Mouse (Mus musculus) limb, embryonic 10.5 days (tissue): ENCODE results near the gene Gm29735. TPM values are rescaled to one million over a fixed set of nuclear protein-coding genes. Genes with fewer than 3 reads are reported as not detected.
"Not testable (repeated sequence)": the region's sequence is repeated elsewhere in the genome, so short reads cannot be mapped to it uniquely, and the experiment has no call there.

Experiments
- DNase-seq: peaks from one replicate; pipeline ENCODE4 v3.0.0-alpha.2; 2017; ENCODE audit warnings: low spot score
- H3K27ac ChIP-seq: fragments of 300-500 bp; sonication (generic); 2 replicates; pipeline ENCODE4 v1.5.1; 2016; ENCODE audit warnings: mild to moderate bottlenecking
- H3K27me3 ChIP-seq: fragments of 300-500 bp; sonication (generic); 2 replicates; pipeline ENCODE4 v1.6.1; 2016; ENCODE audit warnings: low read depth, mild to moderate bottlenecking; ENCODE audit not compliant: poor library complexity, severe bottlenecking
- H3K36me3 ChIP-seq: fragments of 300-500 bp; sonication (generic); 2 replicates; pipeline ENCODE4 v1.6.1; 2016; ENCODE audit warnings: mild to moderate bottlenecking, moderate library complexity
- H3K4me1 ChIP-seq: fragments of 300-500 bp; sonication (generic); 2 replicates; pipeline ENCODE4 v1.6.1; 2016
- H3K4me3 ChIP-seq: fragments of 300-500 bp; sonication (generic); 2 replicates; pipeline ENCODE4 v1.5.1; 2016; ENCODE audit warnings: mild to moderate bottlenecking, moderate library complexity
- H3K9me3 ChIP-seq: fragments of 300-500 bp; sonication (generic); replicated peaks from 2 replicates; pipeline ENCODE4 v1.6.1; 2016; ENCODE audit warnings: mild to moderate bottlenecking
- WGBS: fragments of 180-500 bp; shearing (Covaris S2); methylation state at CpG from one replicate; pipeline ENCODE4 v1.1.7; 2016; 5-methylcytosine and 5-hydroxymethylcytosine counted together
- polyA plus RNA-seq: library from polyadenylated mRNA; unstranded; fragments of >200 nt; fragmentation: Nextera tagmentation; extraction: Ambion mirVana; gene quantifications from 2 replicates; pipeline ENCODE4 v1.2.1, GENCODE M21; 2016

Gm29735 gene
- polyA plus RNA-seq, 1 experiment from 2014 or later: not detected

DNA sequence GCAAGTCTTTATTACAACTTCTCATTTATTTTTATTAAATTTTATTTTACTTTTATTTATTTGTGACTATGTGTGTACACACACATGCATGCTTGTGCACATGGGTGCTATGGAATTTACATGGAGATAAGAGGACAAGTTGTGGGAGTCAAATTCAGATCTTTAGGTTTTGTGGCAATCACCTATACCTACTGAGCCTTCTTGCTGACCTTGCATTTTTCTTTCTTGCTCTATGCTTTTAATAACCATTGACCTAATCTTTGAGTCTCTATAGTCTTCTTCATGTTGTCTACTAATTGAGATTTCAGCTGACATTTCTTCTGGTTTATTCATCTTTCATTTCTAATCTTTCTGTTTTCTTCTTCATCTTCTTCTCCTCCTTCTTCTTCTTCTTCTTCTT, 8.3 kb downstream of the Gm29735 start:
- Histone ChIP-seq H3K9me3 (no peaks in the 10 kb centered on the region), H3K4me1 (peaks cover 7% of the 10 kb centered on the region; the same call in 1 of the 2 replicates), H3K4me3 (no peak overlapping the region), H3K36me3 (no peaks in the 10 kb centered on the region), H3K27me3 (peaks cover 11% of the 10 kb centered on the region; the same call in 1 of the 2 replicates), H3K27ac (no peak overlapping the region)
- no peak for DNase-seq

DNA sequence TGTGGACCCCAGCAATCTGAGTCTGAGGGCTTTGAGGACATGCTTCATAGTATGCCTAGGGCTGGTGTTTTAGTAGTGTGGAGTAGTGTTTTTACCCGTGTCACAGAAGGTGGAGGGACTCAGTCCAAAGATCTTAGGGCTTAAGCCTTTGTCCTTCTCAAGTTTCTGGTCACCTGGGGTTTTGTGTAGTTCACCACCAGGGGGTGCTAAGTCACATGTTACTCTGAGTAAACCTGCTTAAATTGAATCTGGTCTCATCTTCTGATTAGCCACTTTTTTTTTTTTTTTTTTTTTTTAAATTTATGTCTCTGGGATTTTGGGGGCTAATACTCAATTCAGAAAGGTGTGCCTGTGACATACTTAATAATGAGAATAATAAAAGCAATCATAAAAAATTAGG, 10.9 kb downstream of the Gm29735 start:
- no peak overlapping the region for H3K4me3 ChIP-seq
- no peaks in the 10 kb centered on the region for H3K9me3 ChIP-seq
- peaks cover 10% of the 10 kb centered on the region; the same call in 1 of the 2 replicates for H3K4me1 ChIP-seq
- 12% methylated on average over 1 of the region's 1 CpGs for WGBS
- H3K36me3 ChIP-seq: no peaks in the 10 kb centered on the region
- peak; percentile 55 for DNase-seq
- no peak overlapping the region for H3K27ac ChIP-seq
- H3K27me3 ChIP-seq: peaks cover 11% of the 10 kb centered on the region; the same call in 1 of the 2 replicates

GRCm38 (mm10) chr7:142145413-142145940, 11.4 kb downstream of the Gm29735 start:
- no peak for DNase-seq

DNA sequence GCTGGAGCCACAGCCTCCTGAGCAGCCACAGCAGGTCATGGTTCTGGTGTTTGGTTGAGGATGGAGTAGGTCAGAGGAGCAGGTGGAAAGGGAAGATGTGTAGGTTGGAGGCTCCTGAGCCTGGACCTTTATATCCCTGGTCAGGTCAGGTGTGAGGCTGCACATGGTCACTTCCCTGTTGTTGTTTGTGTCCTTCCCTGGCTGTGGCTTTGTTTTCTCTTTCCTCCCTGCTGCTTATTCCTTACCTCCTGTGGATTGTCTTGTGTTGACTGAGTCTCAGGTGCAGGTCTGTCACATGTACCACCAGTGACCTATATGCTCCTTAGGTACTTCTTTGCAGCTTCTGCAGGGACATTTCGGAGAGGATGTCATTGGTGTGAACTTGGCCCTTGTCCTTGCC, 12.4 kb downstream of the Gm29735 start, which contains the start of gene Gm45337:
Gene Gm45337 (minus strand): TSS at position 101 of the 400 bp plus-strand sequence.
- Histone ChIP-seq H3K4me1 (peaks cover 10% of the 10 kb centered on the region; the same call in 1 of the 2 replicates), H3K4me3 (no peak within 1 kb of the TSS), H3K36me3 (no peaks in the 10 kb centered on the region), H3K27me3 (peaks cover 11% of the 10 kb centered on the region; the same call in 1 of the 2 replicates), H3K27ac (no peak within 1 kb of the TSS), H3K9me3 (no peaks in the 10 kb centered on the region)
- WGBS: 80% methylated on average over 1 of the region's 1 CpGs
- DNase-seq: no peak

More at GRCm38 (mm10) chr7:142145413-142145940, 11.4 kb downstream of the Gm29735 start:
- no peak overlapping the region for H3K4me3 ChIP-seq
- whole genome bisulfite sequencing: 48% methylated on average over 4 of the region's 4 CpGs
- peaks cover 10% of the 10 kb centered on the region; the same call in 1 of the 2 replicates for H3K4me1 ChIP-seq
- H3K27me3 ChIP-seq: peaks cover 11% of the 10 kb centered on the region; the same call in 1 of the 2 replicates
- no peaks in the 10 kb centered on the region for H3K9me3 ChIP-seq
- H3K27ac ChIP-seq: no peak overlapping the region
- no peaks in the 10 kb centered on the region for H3K36me3 ChIP-seq

DNA sequence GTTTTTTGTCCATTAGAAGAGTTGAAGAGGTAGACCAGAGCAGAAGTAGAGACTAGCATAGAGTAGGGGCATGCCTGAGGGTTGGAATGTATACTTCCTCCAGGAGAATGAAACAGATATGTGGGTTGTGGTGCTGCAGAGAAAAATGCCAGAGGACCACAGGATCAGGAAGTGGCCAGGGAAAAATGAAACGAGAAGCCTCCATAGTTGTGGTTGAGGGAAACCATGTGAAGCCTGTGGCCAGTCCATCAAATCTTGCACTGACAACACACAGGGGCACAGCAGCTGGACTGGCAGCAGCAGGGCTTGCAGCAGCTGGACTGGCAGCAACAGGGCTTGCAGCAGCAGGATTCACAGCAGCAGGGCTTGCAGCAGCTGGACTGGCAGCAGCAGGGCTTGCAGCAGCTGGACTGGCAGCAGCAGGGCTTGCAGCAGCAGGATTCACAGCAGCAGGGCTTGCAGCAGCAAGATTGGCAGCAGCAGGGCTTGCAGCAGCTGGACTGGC, 13.4 kb downstream of the Gm29735 start:
- H3K9me3 ChIP-seq, H3K4me3 ChIP-seq, H3K27ac ChIP-seq, H3K36me3 ChIP-seq, DNase-seq, H3K4me1 ChIP-seq: not testable (repeated sequence)
- 55% methylated on average over 1 of the region's 1 CpGs for WGBS
- peaks cover 11% of the 10 kb centered on the region; the same call in 1 of the 2 replicates for H3K27me3 ChIP-seq

- H3K27ac ChIP-seq: no peak overlapping the region
- H3K27me3 ChIP-seq: peaks cover 11% of the 10 kb centered on the region; the same call in 1 of the 2 replicates
- DNase-seq: no peak
- no peaks in the 10 kb centered on the region for H3K36me3 ChIP-seq
- no peaks in the 10 kb centered on the region for H3K9me3 ChIP-seq
- WGBS: 8% methylated on average over 1 of the region's 1 CpGs
- H3K4me1 ChIP-seq: peaks cover 10% of the 10 kb centered on the region; the same call in 1 of the 2 replicates
- H3K4me3 ChIP-seq: no peak overlapping the region
Observed at GRCm38 (mm10) chr7:142140696-142141095, 16.2 kb downstream of the Gm29735 start.

GRCm38 (mm10) chr7:142135934-142136333, 21.0 kb downstream of the Gm29735 start, which contains the start of gene Gm39115:
Gene Gm39115 (minus strand): TSS chr7:142136034.
- H3K4me1 ChIP-seq, H3K4me3 ChIP-seq, H3K9me3 ChIP-seq, H3K27me3 ChIP-seq, H3K27ac ChIP-seq, DNase-seq, H3K36me3 ChIP-seq: not testable (repeated sequence)
- 51% methylated on average over 2 of the region's 2 CpGs for WGBS

DNA sequence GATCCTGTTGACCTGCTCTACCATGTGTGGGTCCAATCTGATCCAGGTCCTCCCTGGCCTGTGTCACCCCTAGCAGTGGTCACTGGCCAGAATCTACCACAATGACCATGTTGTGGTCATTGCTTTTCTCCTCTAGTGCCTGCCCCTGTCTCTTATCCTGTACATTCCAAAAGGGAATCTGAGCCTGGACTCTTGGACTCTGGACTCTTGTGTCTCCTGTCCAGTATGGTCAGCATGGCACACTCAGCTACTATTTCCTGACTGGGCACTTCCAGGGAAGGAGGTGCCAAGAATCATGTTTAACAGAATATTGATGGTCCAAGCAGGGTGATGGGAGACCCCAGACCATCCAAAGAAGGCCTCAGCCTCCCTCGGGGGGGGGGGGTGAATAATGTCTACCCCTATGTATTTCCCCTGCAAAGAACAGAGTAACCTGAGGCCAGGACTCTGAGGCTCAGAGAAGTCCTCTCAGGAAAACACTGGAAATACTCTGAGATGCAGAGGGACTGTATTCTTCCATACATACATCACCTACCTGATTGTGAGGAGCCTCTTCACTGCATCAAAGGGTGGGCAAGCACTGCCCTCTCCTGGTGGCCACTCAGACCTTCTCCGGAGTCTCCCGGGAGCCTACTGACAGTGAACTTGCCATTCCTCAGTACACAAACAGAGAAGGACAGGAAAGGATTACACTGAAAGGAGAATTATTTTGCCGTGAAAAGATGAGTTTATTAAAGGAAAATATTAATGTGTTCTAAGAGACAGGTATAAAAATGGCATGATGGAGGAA, 22.5 kb downstream of the Gm29735 start:
- Histone ChIP-seq H3K9me3 (no peaks in the 10 kb centered on the region), H3K27ac (no peak overlapping the region), H3K4me3 (no peak overlapping the region), H3K36me3 (no peaks in the 10 kb centered on the region), H3K4me1 (no peaks in the 10 kb centered on the region), H3K27me3 (no peaks in the 10 kb centered on the region)
- DNase-seq: no peak
- WGBS: 54% methylated on average over 4 of the region's 4 CpGs

DNA sequence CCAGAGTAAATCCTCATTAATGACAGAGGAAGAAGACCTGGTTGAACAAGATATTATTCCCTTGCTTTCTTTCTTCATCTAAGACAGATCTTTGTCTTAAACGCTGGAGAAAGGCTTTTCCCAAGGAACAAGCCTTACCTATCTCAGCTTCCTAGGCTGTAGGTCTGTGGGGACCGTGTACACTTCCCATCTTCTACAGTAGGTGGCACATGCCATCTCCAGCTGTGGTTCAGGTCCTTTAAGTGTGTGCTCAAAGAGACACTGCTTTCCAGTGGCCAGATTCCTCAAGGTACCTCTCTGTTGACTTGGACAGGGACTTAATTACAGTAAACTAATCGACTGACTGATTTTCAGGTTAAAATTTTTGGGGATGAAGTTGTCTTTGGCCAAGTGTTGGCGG, 28.1 kb downstream of the Gm29735 start:
- no peaks in the 10 kb centered on the region for H3K4me1 ChIP-seq
- H3K36me3 ChIP-seq: no peaks in the 10 kb centered on the region
- no peaks in the 10 kb centered on the region for H3K27me3 ChIP-seq
- H3K9me3 ChIP-seq: no peaks in the 10 kb centered on the region
- no peak for DNase-seq
- WGBS: 60% methylated on average over 4 of the region's 4 CpGs
- no peak overlapping the region for H3K27ac ChIP-seq
- no peak overlapping the region for H3K4me3 ChIP-seq

DNA sequence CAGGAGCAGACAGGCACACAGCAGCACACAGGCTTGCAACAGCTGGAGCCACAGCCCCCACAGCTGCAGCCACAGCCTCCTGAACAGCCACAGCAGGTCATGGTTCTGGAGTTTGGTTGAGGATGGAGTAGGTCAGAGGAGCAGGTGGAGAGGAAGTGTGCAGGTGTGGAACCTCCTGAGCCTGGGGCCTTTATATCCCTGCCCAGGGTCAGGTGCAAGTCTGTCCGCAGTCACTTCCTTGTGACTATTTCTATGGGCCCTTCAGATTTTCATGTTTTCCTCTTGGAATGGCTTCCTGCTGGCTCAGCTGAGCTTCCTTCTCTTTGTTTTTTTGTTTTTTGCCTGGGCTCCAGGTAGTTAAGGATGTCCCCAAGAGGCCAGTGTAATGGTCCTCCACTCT, 36.3 kb downstream of the Gm29735 start, which contains the start of gene Gm45618:
Gene Gm45618 (minus strand): TSS at position 101 of the 400 bp plus-strand sequence.
- WGBS: 96% methylated on average over 1 of the region's 1 CpGs
- DNase-seq, H3K27ac ChIP-seq: not testable (repeated sequence)

DNA sequence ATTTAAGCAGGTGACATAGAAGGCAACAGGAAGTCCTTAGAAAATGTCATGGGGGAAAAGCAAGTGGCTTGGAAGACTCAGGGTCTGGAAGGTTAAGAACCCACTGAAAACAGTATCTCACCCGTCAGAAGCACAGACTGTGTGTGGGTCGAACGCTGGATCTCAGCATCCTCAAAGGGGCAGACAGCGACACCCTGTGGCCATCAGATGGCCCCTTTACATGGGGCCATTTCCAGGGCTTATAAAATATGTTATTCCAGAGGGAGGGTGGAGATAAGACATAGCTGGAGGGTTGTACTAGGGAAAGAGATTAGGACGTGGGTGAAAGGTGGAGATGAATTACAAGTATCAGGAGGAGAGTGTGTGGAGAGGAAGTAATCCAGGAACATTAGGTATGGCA, 37.3 kb downstream of the Gm29735 start:
- Histone ChIP-seq H3K36me3 (no peaks in the 10 kb centered on the region), H3K27ac (no peak overlapping the region), H3K27me3 (no peaks in the 10 kb centered on the region), H3K4me1 (no peaks in the 10 kb centered on the region), H3K9me3 (no peaks in the 10 kb centered on the region), H3K4me3 (no peak overlapping the region)
- WGBS: 27% methylated on average over 5 of the region's 5 CpGs
- no peak for DNase-seq

More for the DNA sequence above, 36.3 kb downstream of the Gm29735 start, which contains the start of gene Gm45618:
- not testable (repeated sequence) for H3K27me3 ChIP-seq, H3K9me3 ChIP-seq, H3K4me3 ChIP-seq, H3K36me3 ChIP-seq, H3K4me1 ChIP-seq
